Mouse (Mus musculus) lung, embryonic 16.5 days (tissue): ENCODE data around the gene Usp24. TPM values are rescaled to one million over a fixed set of nuclear protein-coding genes. Genes with fewer than 3 reads are reported as not detected.
"Not testable (repeated sequence)": the region's sequence is repeated elsewhere in the genome, so short reads cannot be mapped to it uniquely, and the experiment has no call there.

Experiments used
- ATAC-seq: fragments of 200-750 bp; cut with Nextera tagmentation; 2 replicates; pipeline ENCODE4 v1.8.0; 2017; ENCODE audit warnings: low read depth, mild to moderate bottlenecking, moderate library complexity
- H3K27ac ChIP-seq: fragments of 300-500 bp; sonication (generic); 2 replicates; pipeline ENCODE4 v1.5.1; 2014; ENCODE audit warnings: mild to moderate bottlenecking, control low read depth, low read length
- H3K27me3 ChIP-seq: fragments of 300-500 bp; sonication (generic); 2 replicates; pipeline ENCODE4 v1.6.1; 2014; ENCODE audit warnings: low read depth, low read length, mixed read lengths; ENCODE audit not compliant: control insufficient read depth, insufficient read depth
- H3K36me3 ChIP-seq: fragments of 300-500 bp; sonication (generic); 2 replicates; pipeline ENCODE4 v1.6.1; 2014; ENCODE audit warnings: low read length; ENCODE audit not compliant: control insufficient read depth, insufficient read depth
- H3K4me1 ChIP-seq: fragments of 300-500 bp; sonication (generic); replicated peaks from 2 replicates; pipeline ENCODE4 v1.6.1; 2014; ENCODE audit warnings: low read length, mixed read lengths; ENCODE audit not compliant: control insufficient read depth, insufficient read depth
- H3K4me2 ChIP-seq: fragments of 300-500 bp; sonication (generic); 2 replicates; pipeline ENCODE4 v1.6.1; 2014; ENCODE audit warnings: low read depth, low read length, control low read depth
- H3K4me3 ChIP-seq: fragments of 300-500 bp; sonication (generic); 2 replicates; pipeline ENCODE4 v1.5.1; 2014; ENCODE audit warnings: mild to moderate bottlenecking, low read length, control low read depth
- H3K9ac ChIP-seq: fragments of 300-500 bp; sonication (generic); 2 replicates; pipeline ENCODE4 v1.6.1; 2014; ENCODE audit warnings: low read length, control low read depth
- H3K9me3 ChIP-seq: fragments of 300-500 bp; sonication (generic); 2 replicates; pipeline ENCODE4 v1.6.1; 2016; ENCODE audit warnings: low read length; ENCODE audit not compliant: control insufficient read depth
- WGBS: fragments of 180-500 bp; shearing (Covaris S2); extraction: QIAGEN DNeasy Blood & Tissue Kit; methylation state at CpG from one replicate; pipeline ENCODE4 v1.1.7; 2014; 5-methylcytosine and 5-hydroxymethylcytosine counted together
- polyA plus RNA-seq: library from polyadenylated mRNA; unstranded; fragments of >200 nt; fragmentation: Nextera tagmentation; extraction: Ambion mirVana; gene quantifications from 2 replicates; pipeline ENCODE4 v1.2.1, GENCODE M21; 2015

Usp24 gene
- polyA plus RNA-seq, 1 experiment from 2014 or later: 4.4 TPM

DNA sequence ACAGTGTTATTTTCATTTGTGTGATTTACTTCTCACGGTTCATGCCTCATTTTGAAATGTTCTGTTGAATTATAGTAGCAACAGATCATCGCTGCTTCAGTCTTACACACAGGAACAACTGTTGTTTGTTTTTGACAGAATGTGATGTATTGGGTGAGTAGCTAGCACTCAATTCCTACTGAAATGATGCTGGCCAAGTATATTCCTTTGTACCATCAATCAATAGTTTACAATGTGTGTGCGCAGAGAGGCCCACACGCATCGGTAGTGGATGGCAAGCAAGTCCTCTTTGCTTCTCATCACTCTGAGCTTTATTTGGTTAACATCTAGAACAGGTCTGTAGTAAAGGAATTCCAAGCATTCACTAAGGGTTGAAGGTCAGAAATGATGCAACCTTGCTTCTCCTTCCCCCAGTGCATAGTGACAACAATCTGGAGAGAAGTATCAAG lies 14.4 kb downstream of the Usp24 start:
- no peak overlapping the region for H3K9ac ChIP-seq
- no peaks in the 10 kb centered on the region for H3K27me3 ChIP-seq
- peak; percentile 65 for ATAC-seq

DNA sequence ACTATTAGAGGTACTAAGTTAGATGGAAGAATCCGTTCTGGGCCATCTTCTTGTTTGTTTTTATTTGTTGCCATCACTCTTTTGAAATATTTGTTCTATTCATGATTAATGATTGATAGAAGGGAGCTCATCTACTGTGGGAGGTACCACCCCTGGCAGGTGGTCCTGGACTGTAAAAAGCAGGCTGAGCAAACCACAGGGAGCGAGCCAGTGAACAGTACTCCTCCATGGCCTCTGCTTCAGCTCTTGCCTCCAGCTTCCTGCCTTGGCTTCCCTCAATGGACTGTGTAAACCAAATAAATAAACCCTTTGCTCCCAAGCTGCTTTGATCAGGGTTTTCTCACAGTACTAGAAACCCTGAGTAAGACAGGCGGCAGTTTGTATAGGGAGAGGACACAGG lies 17.1 kb downstream of the Usp24 start:
- no peak overlapping the region for H3K9ac ChIP-seq
- 62% methylated on average over 3 of the region's 3 CpGs for WGBS
- H3K27ac ChIP-seq: no peak overlapping the region
- no peaks in the 10 kb centered on the region for H3K9me3 ChIP-seq
- ATAC-seq: no peak
- no peak overlapping the region for H3K4me3 ChIP-seq
- H3K4me2 ChIP-seq: no peak overlapping the region
- no peaks in the 10 kb centered on the region for H3K27me3 ChIP-seq
- H3K4me1 ChIP-seq: peaks cover 16% of the 10 kb centered on the region
- no peaks in the 10 kb centered on the region for H3K36me3 ChIP-seq

More for the DNA sequence above, 14.4 kb downstream of the Usp24 start:
- Histone ChIP-seq H3K4me2 (no peak overlapping the region), H3K36me3 (no peaks in the 10 kb centered on the region), H3K9me3 (no peaks in the 10 kb centered on the region), H3K27ac (no peak overlapping the region), H3K4me3 (no peak overlapping the region), H3K4me1 (peaks cover 10% of the 10 kb centered on the region)
- 27% methylated on average over 5 of the region's 5 CpGs for WGBS

DNA sequence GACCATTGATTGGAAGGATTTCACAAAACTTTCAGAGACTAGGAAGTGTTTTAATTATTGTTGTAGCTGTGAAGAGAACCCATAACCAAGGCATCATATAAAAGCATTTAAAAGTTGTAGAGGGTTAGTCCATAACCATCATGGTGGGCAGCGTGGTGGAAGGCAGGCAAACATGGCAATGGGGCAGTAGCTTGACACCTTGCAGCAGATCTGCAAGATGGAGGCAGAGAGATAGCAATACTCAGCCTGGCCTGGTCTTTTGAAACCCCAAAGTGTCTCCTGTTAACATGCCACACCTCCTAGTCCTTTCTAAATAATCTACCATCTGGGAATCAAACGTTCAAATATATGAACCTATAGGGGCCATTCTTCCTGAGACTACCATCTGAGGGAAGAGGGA lies 17.6 kb downstream of the Usp24 start:
- H3K4me3 ChIP-seq: no peak overlapping the region
- no peaks in the 10 kb centered on the region for H3K27me3 ChIP-seq
- peaks cover 16% of the 10 kb centered on the region for H3K4me1 ChIP-seq
- H3K9me3 ChIP-seq: no peaks in the 10 kb centered on the region
- no peaks in the 10 kb centered on the region for H3K36me3 ChIP-seq
- no peak overlapping the region for H3K9ac ChIP-seq
- 56% methylated on average over 2 of the region's 2 CpGs for WGBS
- ATAC-seq: no peak
- H3K27ac ChIP-seq: no peak overlapping the region
- no peak overlapping the region for H3K4me2 ChIP-seq

GRCm38 (mm10) chr4:106335858-106336257 lies 19.8 kb downstream of the Usp24 start:
- ATAC-seq: no peak

GRCm38 (mm10) chr4:106347664-106348063 lies 31.7 kb downstream of the Usp24 start:
- Histone ChIP-seq H3K4me3 (no peak overlapping the region), H3K36me3 (peaks cover 20% of the 10 kb centered on the region), H3K4me1 (no peaks in the 10 kb centered on the region), H3K27ac (no peak overlapping the region), H3K4me2 (no peak overlapping the region), H3K27me3 (no peaks in the 10 kb centered on the region), H3K9me3 (no peaks in the 10 kb centered on the region), H3K9ac (no peak overlapping the region)
- WGBS: 90% methylated on average over 1 of the region's 1 CpGs
- no peak for ATAC-seq

More at GRCm38 (mm10) chr4:106335858-106336257, 19.8 kb downstream of the Usp24 start:
- Histone ChIP-seq H3K4me1 (peaks cover 11% of the 10 kb centered on the region; the same call in 1 of the 2 replicates), H3K36me3 (no peaks in the 10 kb centered on the region), H3K27me3 (no peaks in the 10 kb centered on the region), H3K4me3 (no peak overlapping the region), H3K9me3 (no peaks in the 10 kb centered on the region), H3K9ac (no peak overlapping the region), H3K4me2 (no peak overlapping the region), H3K27ac (no peak overlapping the region)
- WGBS: 67% methylated on average over 1 of the region's 1 CpGs

DNA sequence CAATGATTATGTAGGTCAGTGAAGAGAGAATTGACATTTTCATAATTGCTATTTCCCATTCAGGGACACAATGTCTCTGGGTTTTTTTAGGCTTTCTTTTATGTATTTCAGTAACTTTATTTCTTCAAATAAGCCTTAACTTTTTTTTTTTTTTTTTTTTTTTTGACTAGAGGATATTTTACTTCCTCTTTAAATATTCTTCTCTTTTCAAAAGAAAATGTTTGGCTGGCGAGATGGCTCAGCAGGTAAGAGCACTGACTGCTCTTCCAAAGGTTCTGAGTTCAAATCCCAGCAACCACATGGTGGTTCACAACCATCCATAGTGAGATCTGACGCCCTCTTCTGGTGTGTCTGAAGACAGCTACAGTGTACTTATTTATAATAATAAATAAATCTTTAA lies 39.0 kb downstream of the Usp24 start:
- not testable (repeated sequence) for H3K27me3 ChIP-seq, ATAC-seq
- 85% methylated on average over 2 of the region's 2 CpGs for WGBS

GRCm38 (mm10) chr4:106370013-106370412 lies 54.0 kb downstream of the Usp24 start:
- H3K9me3 ChIP-seq: no peaks in the 10 kb centered on the region

More for the DNA sequence above, 39.0 kb downstream of the Usp24 start:
- not testable (repeated sequence) for H3K4me3 ChIP-seq, H3K4me2 ChIP-seq, H3K4me1 ChIP-seq, H3K27ac ChIP-seq, H3K9me3 ChIP-seq, H3K9ac ChIP-seq
- H3K36me3 ChIP-seq: peaks cover 19% of the 10 kb centered on the region

GRCm38 (mm10) chr4:106375857-106376256 lies 59.8 kb downstream of the Usp24 start:
- Histone ChIP-seq H3K4me2 (no peak overlapping the region), H3K4me1 (no peaks in the 10 kb centered on the region), H3K4me3 (no peak overlapping the region), H3K9ac (no peak overlapping the region), H3K9me3 (no peaks in the 10 kb centered on the region), H3K27me3 (no peaks in the 10 kb centered on the region), H3K27ac (no peak overlapping the region), H3K36me3 (peaks cover 26% of the 10 kb centered on the region)
- WGBS: 26% methylated on average over 1 of the region's 1 CpGs
- ATAC-seq: 0 out of 2 replicates have a peak, but pooled peaks have one; percentile 34

More at GRCm38 (mm10) chr4:106370013-106370412, 54.0 kb downstream of the Usp24 start:
- no peak for ATAC-seq
- H3K4me1 ChIP-seq: no peaks in the 10 kb centered on the region
- H3K27me3 ChIP-seq: no peaks in the 10 kb centered on the region
- H3K4me2 ChIP-seq: no peak overlapping the region
- H3K27ac ChIP-seq: no peak overlapping the region
- no peak overlapping the region for H3K4me3 ChIP-seq
- 73% methylated on average over 6 of the region's 6 CpGs for WGBS
- peaks cover 21% of the 10 kb centered on the region for H3K36me3 ChIP-seq
- H3K9ac ChIP-seq: no peak overlapping the region

GRCm38 (mm10) chr4:106378839-106379572 lies 63.0 kb downstream of the Usp24 start:
- H3K9ac ChIP-seq: no peak overlapping the region
- no peak for ATAC-seq
- H3K4me2 ChIP-seq: no peak overlapping the region
- H3K4me3 ChIP-seq: no peak overlapping the region
- 69% methylated on average over 14 of the region's 14 CpGs for WGBS
- H3K36me3 ChIP-seq: peaks cover 29% of the 10 kb centered on the region
- no peaks in the 10 kb centered on the region for H3K9me3 ChIP-seq
- no peak overlapping the region for H3K27ac ChIP-seq
- no peaks in the 10 kb centered on the region for H3K4me1 ChIP-seq
- no peaks in the 10 kb centered on the region for H3K27me3 ChIP-seq
